Mouse (Mus musculus) heart, postnatal 10 days (tissue): ENCODE measurements around the gene Zfp14. TPM values are rescaled to one million over a fixed set of nuclear protein-coding genes. Genes with fewer than 3 reads are reported as not detected.

Source experiments
- DNase-seq, 2 experiments: peaks; one replicate each; pipeline ENCODE4 v3.0.0; 2021
- intact Hi-C: fragments of 180-260 bp; cut with DNase I; formaldehyde crosslinking; loops from one replicate; pipeline ENCODE4 v1.15.1; 2025
- total RNA-seq, 2 experiments: library from RNA; stranded (reverse); gene quantifications; 2 replicates each; pipeline ENCODE4 v1.2.3; 2021

Gene Zfp14
- total RNA-seq: 1 to 10 TPM; 1.6 to 2.6 TPM

DNA sequence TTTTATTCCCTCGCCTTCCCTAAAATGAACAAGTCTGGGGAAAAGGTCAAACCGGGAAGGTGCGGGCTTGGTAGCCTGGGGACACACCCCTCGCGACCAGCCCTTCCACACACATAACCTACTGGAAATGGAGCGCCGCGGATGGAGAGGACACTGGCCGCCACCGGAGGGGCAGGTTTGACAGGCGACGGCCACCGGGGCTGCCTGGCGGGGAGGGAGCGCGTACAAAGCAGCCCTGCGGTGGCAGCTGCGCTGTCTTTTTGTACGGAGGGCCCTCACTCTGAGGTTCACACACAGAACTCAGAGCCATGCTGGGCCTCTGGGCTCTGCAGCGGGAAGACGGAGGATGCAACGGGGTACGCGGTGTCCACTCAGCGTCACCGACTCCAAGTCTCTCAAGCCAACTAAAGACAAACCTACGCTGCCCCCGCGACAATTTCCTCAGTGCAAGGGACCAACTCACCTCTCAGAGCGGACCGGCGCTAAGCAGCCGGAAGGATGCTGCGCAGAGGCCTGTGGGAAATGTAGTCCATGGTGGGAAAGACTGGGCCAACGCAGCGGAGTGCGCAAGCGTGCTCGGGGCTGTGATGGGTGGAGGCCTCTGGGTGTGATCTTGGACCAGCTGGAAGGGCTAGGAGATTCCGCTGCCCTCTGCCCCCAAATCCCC is at the start of gene Zfp14:
Zfp14 (minus strand) TSS at position 499 of the 667 bp plus-strand sequence.
- DNase-seq: peak; percentile 92 to 94
- intact Hi-C loops: no loop called here

GRCm38 (mm10) chr7:30099297-30099696 is 48.1 kb upstream of the Zfp14 start:
- intact Hi-C loops: loop anchor here (5.0 kb wide), 1 partner anchor 68 kb away; the partner anchor contains the start of gene Zfp146
- DNase-seq: peak; percentile 25 to 28

DNA sequence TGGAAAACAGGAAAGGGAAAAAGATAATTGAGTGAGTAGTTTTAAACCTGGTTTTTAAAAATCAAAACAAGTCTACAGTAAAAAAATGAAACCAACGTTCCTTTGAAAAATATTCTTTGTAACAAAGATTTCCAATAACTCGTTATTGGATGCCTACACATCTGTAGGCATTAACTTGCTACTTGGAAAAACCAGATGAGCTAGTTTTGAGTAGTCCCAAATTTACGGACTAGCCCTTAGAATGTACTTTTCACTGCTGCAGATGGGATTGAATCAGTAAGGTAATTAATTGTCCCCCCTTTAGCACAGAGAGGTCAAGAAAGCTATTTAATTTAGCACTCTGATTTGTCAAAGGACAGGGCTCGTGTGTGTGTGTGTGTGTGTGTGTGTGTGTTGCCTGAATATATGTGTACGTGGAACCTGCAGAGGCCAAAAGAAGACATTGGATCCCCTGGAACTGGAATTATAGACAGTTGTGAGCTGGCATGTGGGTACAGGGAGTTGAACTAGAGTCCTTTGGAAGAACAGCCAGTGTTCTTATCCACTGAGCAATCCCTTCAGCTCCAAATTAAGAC is 44.5 kb upstream of the Zfp14 start:
- DNase-seq: peak; percentile 13 to 20
- intact Hi-C loops: loop anchor here (5.0 kb wide), 1 partner anchor 72 kb away; the partner anchor contains the start of gene Zfp146

DNA sequence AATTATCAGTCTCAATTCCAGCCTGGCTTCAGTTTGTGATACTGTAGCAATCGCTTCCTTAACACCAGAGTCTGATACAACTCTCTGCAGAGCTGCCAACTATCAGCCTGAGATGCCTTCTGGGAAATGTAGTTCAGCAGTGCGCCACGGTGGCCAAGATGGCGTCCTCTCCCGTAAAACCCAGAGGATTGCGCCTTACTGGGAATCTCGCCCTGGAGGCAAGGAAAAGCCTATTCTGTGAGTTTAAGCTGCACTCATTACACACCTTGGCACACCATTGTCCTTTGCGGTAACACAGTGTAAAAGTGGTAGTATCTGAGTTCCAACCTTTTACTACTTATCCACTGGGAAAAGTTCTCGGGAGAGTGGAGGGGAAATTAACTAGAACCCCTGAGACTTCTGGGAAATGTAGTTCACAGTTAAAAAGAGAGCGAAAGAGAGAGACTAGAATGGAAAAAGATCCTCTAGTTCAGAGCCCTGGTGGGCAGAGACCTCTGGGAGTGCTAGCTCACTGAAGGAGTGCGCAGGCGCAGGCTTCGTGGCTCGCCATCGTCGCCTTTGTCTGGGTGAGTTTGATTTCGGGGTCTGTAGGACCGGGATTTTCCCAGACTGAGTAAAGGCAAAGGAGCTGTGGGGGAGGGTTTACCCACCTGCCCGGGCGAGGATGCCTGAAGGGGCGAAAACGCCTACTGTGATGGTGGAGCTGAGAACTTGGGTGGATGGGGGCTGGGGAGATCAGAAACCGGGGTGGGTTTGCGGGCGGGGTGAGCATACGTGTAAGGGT is 43.7 kb upstream of the Zfp14 start, which contains the start of gene Zfp260:
Zfp260 (plus strand) TSS at position 132 of the 784 bp plus-strand sequence.
- peak; percentile 94 to 95 for DNase-seq
- intact Hi-C loops: loop anchor here (5.0 kb wide), 1 partner anchor 72 kb away; the partner anchor contains the start of gene Zfp146

- intact Hi-C loops: no loop called here
- DNase-seq: no peak
These were observed 42.8 kb upstream of the Zfp14 start for GRCm38 (mm10) chr7:30093918-30094415.

DNA sequence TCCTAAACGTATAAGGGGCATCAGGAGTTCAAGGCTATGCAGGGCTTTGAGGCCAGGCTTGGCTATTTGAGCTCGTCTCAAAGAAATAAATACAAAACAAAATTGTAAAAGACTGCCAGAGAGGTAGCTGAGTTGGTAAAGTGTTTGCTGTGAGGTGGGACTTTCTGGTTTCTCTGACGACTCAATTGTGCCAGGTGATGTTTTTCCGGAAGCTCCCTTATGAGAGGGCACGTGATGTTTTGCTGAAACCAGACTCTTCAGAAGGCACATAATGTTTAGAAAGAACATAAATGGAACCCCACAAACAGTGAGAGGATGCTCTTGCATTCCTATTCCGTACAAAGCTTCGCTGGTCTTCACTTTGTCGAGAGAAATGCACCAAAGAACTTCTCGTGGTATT is 41.5 kb upstream of the Zfp14 start:
- intact Hi-C loops: no loop called here
- no peak for DNase-seq

- intact Hi-C loops: loop anchor here (2.0 kb wide), 1 partner anchor 78 kb away; no protein-coding TSS in a partner anchor
- no peak for DNase-seq
These were observed 39.9 kb upstream of the Zfp14 start for GRCm38 (mm10) chr7:30090970-30091585.

- peak; percentile 97 to 98 for DNase-seq
- intact Hi-C loops: loop anchor here (2.0 kb wide), 1 partner anchor 78 kb away; no protein-coding TSS in a partner anchor
These were observed 39.2 kb upstream of the Zfp14 start, which contains the start of the genes Gm26920 and Zfp566 for GRCm38 (mm10) chr7:30090092-30090969. Gene Gm26920 (minus strand): TSS chr7:30090410. Gene Zfp566 (minus strand): TSS chr7:30090527.

- no peak for DNase-seq
- intact Hi-C loops: no loop called here
These were observed 38.2 kb upstream of the Zfp14 start for GRCm38 (mm10) chr7:30089405-30089804.

- no peak for DNase-seq
- intact Hi-C loops: no loop called here
These were observed 35.3 kb upstream of the Zfp14 start for GRCm38 (mm10) chr7:30086524-30086923.

- intact Hi-C loops: no loop called here
- peak; percentile 80 to 84 for DNase-seq
These were observed 21.2 kb upstream of the Zfp14 start, which contains the start of gene Zfp82 for GRCm38 (mm10) chr7:30072146-30073028. Gene Zfp82 (minus strand): TSS chr7:30072900.

DNA sequence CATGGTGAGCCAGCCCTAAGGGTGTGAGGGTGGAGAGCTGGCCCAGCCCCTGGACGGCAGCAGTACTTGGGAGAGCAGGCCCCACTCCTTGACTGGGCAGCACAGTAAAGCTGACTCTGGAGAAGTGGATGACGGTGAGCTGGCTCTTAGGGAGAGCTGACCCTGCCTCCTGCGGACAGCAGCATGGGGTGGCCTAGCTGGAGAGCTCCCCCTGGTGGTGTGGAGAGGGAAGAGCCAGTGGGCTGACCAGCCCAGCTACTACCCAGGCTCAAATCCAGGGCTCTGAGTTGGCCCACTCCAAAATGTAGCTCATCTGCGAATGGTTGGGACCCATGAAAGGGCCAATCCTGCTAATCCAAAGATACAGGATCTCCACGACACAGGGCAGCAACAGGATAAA is 13.4 kb upstream of the Zfp14 start:
- no peak for DNase-seq
- intact Hi-C loops: no loop called here

DNA sequence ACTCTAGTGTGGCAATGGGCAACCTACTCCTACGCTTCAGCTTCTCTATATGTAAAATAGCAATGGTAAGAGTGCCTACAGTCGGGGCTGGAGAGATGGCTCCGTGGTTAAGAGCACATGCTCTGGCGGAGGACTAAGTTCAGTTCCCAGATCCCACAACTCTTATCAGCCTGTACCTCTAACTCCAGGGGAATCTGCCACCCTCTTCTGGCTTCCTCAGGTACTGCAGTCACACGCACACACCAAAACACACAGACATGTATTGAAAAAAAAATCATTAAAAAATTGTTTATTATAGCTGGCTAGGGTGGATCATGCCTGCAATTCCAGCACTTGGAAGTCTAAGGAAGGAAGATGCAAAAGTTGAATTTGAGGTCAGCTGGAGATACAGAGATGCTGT is 11.3 kb upstream of the Zfp14 start:
- DNase-seq: peak in 1 of 2 experiments; percentile 22
- intact Hi-C loops: no loop called here

- intact Hi-C loops: no loop called here
- DNase-seq: no peak
These were observed 9.2 kb upstream of the Zfp14 start for GRCm38 (mm10) chr7:30060341-30060740.

- intact Hi-C loops: no loop called here
- DNase-seq: no peak
These were observed 2.4 kb upstream of the Zfp14 start for GRCm38 (mm10) chr7:30053591-30053990.

DNA sequence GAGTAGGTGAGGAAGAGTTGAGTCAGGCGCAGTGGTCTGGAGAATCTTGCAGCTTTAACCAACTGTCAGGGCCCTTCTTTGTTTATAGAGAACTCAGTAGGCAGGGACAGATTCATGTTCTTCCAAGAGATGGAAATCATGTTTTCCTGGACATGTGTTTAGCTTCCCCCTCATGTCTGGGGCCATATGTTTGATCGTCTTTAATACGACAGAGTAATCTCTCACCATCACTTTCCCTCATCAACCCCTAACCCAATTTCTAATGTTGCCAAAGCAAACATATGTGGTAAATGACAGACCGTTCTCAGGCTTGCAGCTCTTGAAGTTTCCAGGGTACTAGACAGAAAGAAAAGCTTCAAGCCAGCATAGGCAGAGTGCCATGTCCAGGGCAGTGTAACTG is 3.1 kb downstream of the Zfp14 start:
- intact Hi-C loops: no loop called here
- DNase-seq: no peak

- intact Hi-C loops: no loop called here
These were observed 6.8 kb downstream of the Zfp14 start for GRCm38 (mm10) chr7:30044354-30044753.

GRCm38 (mm10) chr7:30034331-30034730 is 16.8 kb downstream of the Zfp14 start:
- intact Hi-C loops: no loop called here
- DNase-seq: no peak

More at GRCm38 (mm10) chr7:30044354-30044753, 6.8 kb downstream of the Zfp14 start:
- DNase-seq: no peak
